Mouse (Mus musculus) heart, embryonic 16.5 days (tissue): ENCODE data around the gene Ranbp2. TPM values are rescaled to one million over a fixed set of nuclear protein-coding genes. Genes with fewer than 3 reads are reported as not detected.

Experiments used
- ATAC-seq: fragments of 200-750 bp; cut with Nextera tagmentation; replicated peaks from 2 replicates; pipeline ENCODE4 v1.8.0; 2017; ENCODE audit warnings: moderate number of reproducible peaks; ENCODE audit not compliant: insufficient read depth, low FRiP score; ENCODE audit errors: extremely low read depth
- H3K27ac ChIP-seq: fragments of 300-500 bp; sonication (generic); 2 replicates; pipeline ENCODE4 v1.5.1; 2014; ENCODE audit warnings: mild to moderate bottlenecking, low read length, control low read depth, moderate library complexity
- H3K27me3 ChIP-seq: fragments of 300-500 bp; sonication (generic); 2 replicates; pipeline ENCODE4 v1.6.1; 2014; ENCODE audit warnings: low read length, mixed read lengths; ENCODE audit not compliant: control insufficient read depth, insufficient read depth
- H3K36me3 ChIP-seq: fragments of 300-500 bp; sonication (generic); 2 replicates; pipeline ENCODE4 v1.6.1; 2014; ENCODE audit not compliant: control insufficient read depth, insufficient read depth
- H3K4me1 ChIP-seq: fragments of 300-500 bp; sonication (generic); 2 replicates; pipeline ENCODE4 v1.6.1; 2014; ENCODE audit warnings: low read length, mixed read lengths; ENCODE audit not compliant: control insufficient read depth, insufficient read depth
- H3K4me2 ChIP-seq: fragments of 300-500 bp; sonication (generic); 2 replicates; pipeline ENCODE4 v1.6.1; 2014; ENCODE audit warnings: low read depth, mild to moderate bottlenecking, control low read depth, low read length
- H3K4me3 ChIP-seq: fragments of 300-500 bp; sonication (generic); 2 replicates; pipeline ENCODE4 v1.5.1; 2014; ENCODE audit warnings: mild to moderate bottlenecking, control low read depth, low read length
- H3K9ac ChIP-seq: fragments of 300-500 bp; sonication (generic); 2 replicates; pipeline ENCODE4 v1.6.1; 2014; ENCODE audit warnings: low read length, control low read depth
- H3K9me3 ChIP-seq: fragments of 300-500 bp; sonication (generic); replicated peaks from 2 replicates; pipeline ENCODE4 v1.6.1; 2016; ENCODE audit warnings: low read length; ENCODE audit not compliant: control insufficient read depth
- WGBS: fragments of 180-500 bp; shearing (Covaris S2); extraction: QIAGEN DNeasy Blood & Tissue Kit; methylation state at CpG from one replicate; pipeline ENCODE4 v1.1.7; 2014; 5-methylcytosine and 5-hydroxymethylcytosine counted together
- polyA plus RNA-seq: library from polyadenylated mRNA; unstranded; fragments of >200 nt; fragmentation: Nextera tagmentation; extraction: Ambion mirVana; gene quantifications from 2 replicates; pipeline ENCODE4 v1.2.1, GENCODE M21; 2015

The Ranbp2 gene
- polyA plus RNA-seq, result 14.0 and 15.4 TPM in 2 replicates

- Histone ChIP-seq H3K9me3 (no peaks in the 10 kb centered on the region), H3K27ac (peak within 1 kb of the TSS; percentile 97), H3K4me1 (peaks cover 8% of the 10 kb centered on the region), H3K27me3 (no peaks in the 10 kb centered on the region), H3K4me2 (peak within 1 kb of the TSS; percentile 73), H3K36me3 (no peaks in the 10 kb centered on the region), H3K9ac (peak within 1 kb of the TSS; percentile 99), H3K4me3 (peak within 1 kb of the TSS; percentile 98)
- WGBS, result under 1% methylated on average over 85 of the region's 91 CpGs
- ATAC-seq, result peak; percentile 97
Measured at GRCm38 (mm10) chr10:58446384-58447279, at the start of gene Ranbp2. TSS of gene Ranbp2 (plus strand) at chr10:58446920.

GRCm38 (mm10) chr10:58398941-58399340, 47.8 kb upstream of the Ranbp2 start:
- H3K9me3 ChIP-seq, result no peaks in the 10 kb centered on the region
- H3K4me3 ChIP-seq, result no peak overlapping the region
- 92% methylated on average over 8 of the region's 8 CpGs for WGBS
- peaks cover 31% of the 10 kb centered on the region for H3K36me3 ChIP-seq
- no peak overlapping the region for H3K4me2 ChIP-seq
- H3K9ac ChIP-seq, result no peak overlapping the region
- no peak for ATAC-seq
- H3K27ac ChIP-seq, result 0 out of 2 replicates have a peak overlapping the region, but pooled peaks have one; percentile 12
- no peaks in the 10 kb centered on the region for H3K27me3 ChIP-seq
- peaks cover 45% of the 10 kb centered on the region for H3K4me1 ChIP-seq

GRCm38 (mm10) chr10:58401838-58402237, 44.9 kb upstream of the Ranbp2 start:
- peaks cover 40% of the 10 kb centered on the region for H3K36me3 ChIP-seq
- ATAC-seq, result peak; percentile 56
- no peaks in the 10 kb centered on the region for H3K9me3 ChIP-seq
- peak overlapping the region; percentile 72 for H3K27ac ChIP-seq
- no peaks in the 10 kb centered on the region for H3K27me3 ChIP-seq
- no peak overlapping the region; the same call in 1 of the 2 replicates for H3K9ac ChIP-seq
- 45% methylated on average over 3 of the region's 3 CpGs for WGBS
- H3K4me2 ChIP-seq, result peak overlapping the region; percentile 24; the same call in 1 of the 2 replicates
- peaks cover 51% of the 10 kb centered on the region for H3K4me1 ChIP-seq
- no peak overlapping the region for H3K4me3 ChIP-seq

GRCm38 (mm10) chr10:58404639-58405038, 42.1 kb upstream of the Ranbp2 start:
- 67% methylated on average over 6 of the region's 6 CpGs for WGBS
- Histone ChIP-seq H3K4me1 (peaks cover 47% of the 10 kb centered on the region), H3K9me3 (no peaks in the 10 kb centered on the region), H3K36me3 (peaks cover 56% of the 10 kb centered on the region), H3K4me2 (no peak overlapping the region), H3K27me3 (no peaks in the 10 kb centered on the region), H3K27ac (peak overlapping the region; percentile 87), H3K4me3 (no peak overlapping the region), H3K9ac (peak overlapping the region; percentile 8; the same call in 1 of the 2 replicates)
- ATAC-seq, result no peak

- Histone ChIP-seq H3K4me3 (no peak overlapping the region), H3K9ac (no peak overlapping the region), H3K4me1 (peaks cover 47% of the 10 kb centered on the region), H3K27me3 (no peaks in the 10 kb centered on the region), H3K9me3 (no peaks in the 10 kb centered on the region), H3K36me3 (peaks cover 60% of the 10 kb centered on the region), H3K27ac (peak overlapping the region; percentile 87), H3K4me2 (no peak overlapping the region)
- ATAC-seq, result peak; percentile 62
- WGBS, result 32% methylated on average over 4 of the region's 4 CpGs
Measured at GRCm38 (mm10) chr10:58405285-58405948, 41.3 kb upstream of the Ranbp2 start.

- no peak overlapping the region for H3K4me2 ChIP-seq
- peak overlapping the region; percentile 87 for H3K27ac ChIP-seq
- peak; percentile 53; the same call in 1 of the 2 replicates for ATAC-seq
Measured at GRCm38 (mm10) chr10:58405949-58406305, 40.8 kb upstream of the Ranbp2 start.

GRCm38 (mm10) chr10:58412331-58412730, 34.4 kb upstream of the Ranbp2 start:
- Histone ChIP-seq H3K9ac (no peak overlapping the region), H3K27ac (no peak overlapping the region), H3K4me3 (no peak overlapping the region), H3K4me2 (no peak overlapping the region), H3K9me3 (no peaks in the 10 kb centered on the region), H3K36me3 (peaks cover 85% of the 10 kb centered on the region), H3K4me1 (no peaks in the 10 kb centered on the region), H3K27me3 (no peaks in the 10 kb centered on the region)
- no peak for ATAC-seq
- WGBS, result 84% methylated on average over 4 of the region's 4 CpGs

More at GRCm38 (mm10) chr10:58405949-58406305, 40.8 kb upstream of the Ranbp2 start:
- Histone ChIP-seq H3K36me3 (peaks cover 64% of the 10 kb centered on the region), H3K9ac (no peak overlapping the region), H3K4me1 (peaks cover 45% of the 10 kb centered on the region), H3K27me3 (no peaks in the 10 kb centered on the region), H3K4me3 (no peak overlapping the region), H3K9me3 (no peaks in the 10 kb centered on the region)
- WGBS, result 66% methylated on average over 2 of the region's 2 CpGs

- no peak for ATAC-seq
- Histone ChIP-seq H3K4me3 (no peak overlapping the region), H3K27me3 (no peaks in the 10 kb centered on the region), H3K4me2 (no peak overlapping the region), H3K9ac (no peak overlapping the region), H3K9me3 (no peaks in the 10 kb centered on the region), H3K4me1 (no peaks in the 10 kb centered on the region), H3K27ac (no peak overlapping the region), H3K36me3 (peaks cover 86% of the 10 kb centered on the region)
Measured at GRCm38 (mm10) chr10:58412852-58413251, 33.9 kb upstream of the Ranbp2 start.

- H3K27ac ChIP-seq, result no peak overlapping the region
- H3K36me3 ChIP-seq, result peaks cover 62% of the 10 kb centered on the region
- no peak overlapping the region for H3K9ac ChIP-seq
- ATAC-seq, result 0 out of 2 replicates have a peak, but pooled peaks have one; percentile 37
- H3K27me3 ChIP-seq, result no peaks in the 10 kb centered on the region
- no peaks in the 10 kb centered on the region for H3K4me1 ChIP-seq
- no peak overlapping the region for H3K4me3 ChIP-seq
- no peaks in the 10 kb centered on the region for H3K9me3 ChIP-seq
- H3K4me2 ChIP-seq, result no peak overlapping the region
- WGBS, result 67% methylated on average over 3 of the region's 3 CpGs
Measured at GRCm38 (mm10) chr10:58416702-58417101, 30.0 kb upstream of the Ranbp2 start.
